Mouse (Mus musculus) layer of hippocampus, postnatal 36 days (tissue): Measurements from ENCODE around the gene Platr17. TPM values are rescaled to one million over a fixed set of nuclear protein-coding genes. Genes with fewer than 3 reads are reported as not detected.
"Not testable (repeated sequence)": the region's sequence is repeated elsewhere in the genome, so short reads cannot be mapped to it uniquely, and the experiment has no call there.

Source experiments
- DNase-seq, 2 experiments: peaks; one replicate each; pipeline ENCODE4 v3.0.0; 2022
- total RNA-seq, 2 experiments: library from RNA; stranded (reverse); gene quantifications; 2 replicates each; pipeline ENCODE4 v1.2.3; 2021

Gene Platr17
- total RNA-seq, 2 experiments from 2014 or later: not detected

- DNase-seq: not testable (repeated sequence)
These were observed 854 bp upstream of the Platr17 start for GRCm38 (mm10) chr17:33903911-33904651.

- peak; percentile 55 for DNase-seq
These were observed 3.6 kb downstream of the Platr17 start for GRCm38 (mm10) chr17:33908331-33909076.

GRCm38 (mm10) chr17:33909077-33909868 lies 4.3 kb downstream of the Platr17 start, which contains the start of gene Daxx:
Daxx (plus strand) TSS chr17:33909414.
- DNase-seq: peak; percentile 99

GRCm38 (mm10) chr17:33909869-33910250 lies 4.9 kb downstream of the Platr17 start:
- no peak for DNase-seq

- DNase-seq: no peak
These were observed 5.6 kb downstream of the Platr17 start for GRCm38 (mm10) chr17:33910346-33911051.

GRCm38 (mm10) chr17:33911052-33911812 lies 6.3 kb downstream of the Platr17 start:
- DNase-seq: no peak

- DNase-seq: no peak
These were observed 7.0 kb downstream of the Platr17 start for GRCm38 (mm10) chr17:33911813-33912414.

- DNase-seq: no peak
These were observed 8.3 kb downstream of the Platr17 start for GRCm38 (mm10) chr17:33913264-33913663.

GRCm38 (mm10) chr17:33913905-33914304 lies 9.0 kb downstream of the Platr17 start:
- no peak for DNase-seq

GRCm38 (mm10) chr17:33914969-33915391 lies 10.0 kb downstream of the Platr17 start:
- DNase-seq: no peak

GRCm38 (mm10) chr17:33915671-33916250 lies 10.8 kb downstream of the Platr17 start, which contains the start of the genes Tapbp and Zbtb22:
Tapbp (plus strand) TSS chr17:33915899.
Zbtb22 (plus strand) TSS chr17:33915904.
- peak; percentile 94 to 95 for DNase-seq

GRCm38 (mm10) chr17:33916294-33916693 lies 11.4 kb downstream of the Platr17 start:
- DNase-seq: no peak

- no peak for DNase-seq
These were observed 12.1 kb downstream of the Platr17 start for GRCm38 (mm10) chr17:33916847-33917655.

- no peak for DNase-seq
These were observed 12.8 kb downstream of the Platr17 start for GRCm38 (mm10) chr17:33917656-33918292.

- DNase-seq: no peak
These were observed 13.6 kb downstream of the Platr17 start for GRCm38 (mm10) chr17:33918293-33919203.

GRCm38 (mm10) chr17:33919351-33920281 lies 14.7 kb downstream of the Platr17 start:
- DNase-seq: no peak
